Mouse (Mus musculus) kidney, embryonic 15.5 days (tissue): ENCODE measurements at regions not wholly inside any gene's neighbourhood (a gene's known extent, or its start where the extent isn't known, plus 50 kb on each side); places are given as distances from the start of the nearest gene placed in this dataset.

ENCODE experiments used
- ATAC-seq: fragments of 200-750 bp; cut with Nextera tagmentation; replicated peaks from 2 replicates; pipeline ENCODE4 v1.8.0; 2017; ENCODE audit warnings: moderate TSS enrichment; ENCODE audit not compliant: low FRiP score
- H3K27ac ChIP-seq: fragments of 300-500 bp; sonication (generic); 2 replicates; pipeline ENCODE4 v1.5.1; 2015; ENCODE audit warnings: mild to moderate bottlenecking, inconsistent platforms
- H3K27me3 ChIP-seq: fragments of 300-500 bp; sonication (generic); 2 replicates; pipeline ENCODE4 v1.6.1; 2015; ENCODE audit warnings: inconsistent platforms
- H3K36me3 ChIP-seq: fragments of 300-500 bp; sonication (generic); 2 replicates; pipeline ENCODE4 v1.6.1; 2015; ENCODE audit warnings: inconsistent platforms
- H3K4me1 ChIP-seq: fragments of 300-500 bp; sonication (generic); 2 replicates; pipeline ENCODE4 v1.6.1; 2015; ENCODE audit warnings: inconsistent platforms
- H3K4me2 ChIP-seq: fragments of 300-500 bp; sonication (generic); 2 replicates; pipeline ENCODE4 v1.6.1; 2015; ENCODE audit warnings: moderate library complexity, mild to moderate bottlenecking, inconsistent platforms
- H3K4me3 ChIP-seq: fragments of 300-500 bp; sonication (generic); replicated peaks from 2 replicates; pipeline ENCODE4 v1.5.1; 2015; ENCODE audit warnings: mild to moderate bottlenecking, inconsistent platforms
- H3K9ac ChIP-seq: fragments of 300-500 bp; sonication (generic); 2 replicates; pipeline ENCODE4 v1.6.1; 2015; ENCODE audit warnings: mild to moderate bottlenecking, inconsistent platforms
- H3K9me3 ChIP-seq: fragments of 300-500 bp; sonication (generic); replicated peaks from 2 replicates; pipeline ENCODE4 v1.6.1; 2016; ENCODE audit warnings: inconsistent platforms
- WGBS: fragments of 180-500 bp; shearing (Covaris S2); methylation state at CpG from one replicate; pipeline ENCODE4 v1.1.7; 2015; ENCODE audit warnings: mixed read lengths; 5-methylcytosine and 5-hydroxymethylcytosine counted together

DNA sequence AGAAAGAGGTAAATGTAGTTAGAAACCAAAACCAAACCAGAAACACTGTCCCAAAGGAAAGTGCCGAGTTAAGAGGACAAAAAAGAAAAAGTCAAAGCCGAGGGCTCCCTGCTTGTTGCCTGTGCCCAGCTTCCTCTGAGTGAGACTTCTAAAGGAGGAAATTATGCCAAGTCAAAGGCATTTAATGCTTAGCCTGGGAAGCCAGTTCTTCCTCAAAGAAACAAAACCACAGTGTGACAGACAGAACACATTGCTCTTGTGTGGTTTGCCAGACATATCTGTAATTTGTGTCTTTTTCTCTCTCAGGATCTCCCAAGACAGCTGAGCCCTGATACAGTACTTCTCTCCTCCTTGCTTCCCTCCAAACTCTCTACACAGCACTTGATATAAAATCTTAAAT, 69.6 kb upstream of the Ifngr1 start:
- Histone ChIP-seq H3K9me3 (no peaks in the 10 kb centered on the region), H3K9ac (no peak overlapping the region), H3K27me3 (no peaks in the 10 kb centered on the region), H3K4me2 (no peak overlapping the region), H3K4me1 (no peaks in the 10 kb centered on the region), H3K4me3 (no peak overlapping the region), H3K27ac (no peak overlapping the region), H3K36me3 (no peaks in the 10 kb centered on the region)
- no peak for ATAC-seq
- WGBS = 52% methylated on average over 2 of the region's 2 CpGs

DNA sequence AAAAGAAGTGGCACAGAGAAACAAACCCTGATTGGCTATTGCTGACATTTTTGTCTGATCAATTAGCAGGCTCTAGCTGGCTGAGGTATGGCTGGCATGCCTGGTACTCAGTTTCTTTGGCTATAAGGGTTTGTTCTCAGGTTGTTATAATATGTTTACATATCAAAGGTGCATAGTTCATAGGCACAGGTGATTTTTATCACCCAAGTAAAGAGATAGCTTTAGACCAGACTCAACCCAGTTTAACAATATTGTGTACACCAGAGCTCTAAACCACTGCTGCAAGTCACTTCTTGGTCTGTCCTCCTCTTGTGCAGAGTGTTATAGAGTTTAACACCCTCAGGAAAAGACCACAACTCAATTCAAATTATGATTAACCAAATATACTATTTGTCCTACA, 65.8 kb upstream of the Ifngr1 start:
- ATAC-seq = no peak
- Histone ChIP-seq H3K9ac (no peak overlapping the region), H3K4me2 (no peak overlapping the region), H3K4me3 (no peak overlapping the region), H3K27ac (no peak overlapping the region), H3K4me1 (no peaks in the 10 kb centered on the region), H3K36me3 (no peaks in the 10 kb centered on the region), H3K27me3 (no peaks in the 10 kb centered on the region), H3K9me3 (no peaks in the 10 kb centered on the region)

DNA sequence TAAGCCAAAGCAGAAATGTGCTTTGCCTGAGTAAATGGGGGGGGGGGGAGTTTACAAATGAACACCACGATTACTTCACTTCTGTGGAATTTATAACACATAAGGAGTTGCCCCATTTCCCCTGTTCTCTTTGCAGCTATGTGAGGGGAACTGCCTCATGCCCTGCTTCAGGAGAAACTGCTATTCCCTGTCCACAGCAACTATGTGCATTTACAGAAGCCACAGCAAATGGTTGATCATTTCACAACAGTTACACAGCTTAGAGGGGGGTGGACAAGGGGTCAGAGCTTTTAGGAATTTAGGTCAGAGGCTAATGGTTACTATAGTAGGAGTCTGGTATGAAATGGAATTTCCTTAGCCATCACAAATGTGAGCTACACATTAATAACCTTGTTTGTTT, 65.4 kb upstream of the Ifngr1 start:
- no peak for ATAC-seq
- Histone ChIP-seq H3K4me3 (no peak overlapping the region), H3K27ac (no peak overlapping the region), H3K36me3 (no peaks in the 10 kb centered on the region), H3K27me3 (no peaks in the 10 kb centered on the region), H3K9ac (no peak overlapping the region), H3K4me1 (no peaks in the 10 kb centered on the region), H3K4me2 (no peak overlapping the region), H3K9me3 (no peaks in the 10 kb centered on the region)
- WGBS = 22% methylated on average over 1 of the region's 1 CpGs

DNA sequence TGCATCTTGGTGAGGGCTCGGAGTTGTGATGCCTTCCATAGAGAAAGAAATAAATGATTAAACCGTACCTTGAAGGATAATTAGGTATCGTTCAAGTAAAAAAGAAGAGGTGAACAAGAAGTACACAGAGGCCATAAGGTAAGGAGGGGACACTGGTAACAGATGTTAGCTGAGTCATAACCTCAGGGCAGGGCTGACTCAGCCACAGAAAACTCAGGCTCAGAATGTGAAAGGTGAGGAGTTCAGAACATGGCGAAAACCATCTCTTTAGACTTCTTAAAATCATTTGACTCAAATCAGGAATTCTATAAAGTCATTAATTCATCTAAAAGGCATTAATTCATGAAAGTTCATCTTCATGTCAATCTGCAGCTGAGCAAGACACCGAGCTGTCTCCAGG, 62.1 kb upstream of the Ifngr1 start:
- 85% methylated on average over 5 of the region's 5 CpGs for WGBS

DNA sequence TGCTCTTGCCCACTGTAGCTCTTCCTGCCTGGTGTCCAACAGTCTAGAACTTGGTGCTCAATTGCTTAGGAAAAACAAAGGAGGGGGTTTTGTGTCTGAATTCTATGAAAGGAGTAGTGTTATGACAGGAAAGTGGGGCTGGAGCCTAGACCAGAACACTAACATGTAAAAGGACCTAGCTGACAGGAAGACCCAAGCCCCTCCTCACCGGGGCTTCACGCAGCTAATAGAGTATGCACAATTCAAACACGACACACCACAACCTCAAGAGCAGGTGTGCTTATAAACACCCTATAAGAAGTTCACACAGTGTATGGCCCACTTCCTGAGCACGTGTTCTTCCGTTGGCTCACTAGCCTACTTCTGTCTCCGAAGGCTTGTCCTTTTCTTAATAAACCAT, 61.7 kb upstream of the Ifngr1 start:
- ATAC-seq = no peak
- 95% methylated on average over 6 of the region's 6 CpGs for WGBS
- Histone ChIP-seq H3K9me3 (no peaks in the 10 kb centered on the region), H3K4me3 (no peak overlapping the region), H3K9ac (no peak overlapping the region), H3K27ac (no peak overlapping the region), H3K4me1 (no peaks in the 10 kb centered on the region), H3K27me3 (no peaks in the 10 kb centered on the region), H3K36me3 (no peaks in the 10 kb centered on the region), H3K4me2 (no peak overlapping the region)

More for the DNA sequence above, 62.1 kb upstream of the Ifngr1 start:
- Histone ChIP-seq H3K4me3 (no peak overlapping the region), H3K4me2 (no peak overlapping the region), H3K4me1 (no peaks in the 10 kb centered on the region), H3K9ac (no peak overlapping the region), H3K36me3 (no peaks in the 10 kb centered on the region), H3K27me3 (no peaks in the 10 kb centered on the region), H3K9me3 (no peaks in the 10 kb centered on the region), H3K27ac (no peak overlapping the region)
- no peak for ATAC-seq

DNA sequence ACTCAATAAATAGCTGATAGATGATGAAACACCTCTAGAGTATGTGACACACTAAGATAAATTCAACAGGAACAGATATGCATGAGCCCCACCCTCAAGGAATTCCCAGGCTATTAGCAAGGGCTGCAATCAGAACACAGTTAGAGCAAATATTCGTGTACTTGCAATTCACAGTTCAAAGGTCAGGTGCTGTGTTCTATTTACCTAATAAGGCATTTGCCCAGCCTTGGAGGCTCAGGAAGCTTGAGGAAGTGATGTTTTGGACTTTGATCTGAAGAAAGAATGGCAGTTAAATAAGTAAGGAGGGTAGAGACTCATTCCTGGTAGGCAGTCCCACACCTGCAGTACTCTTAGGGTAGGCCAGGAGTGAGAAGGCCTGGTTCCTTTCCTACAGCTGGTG, 60.3 kb upstream of the Ifngr1 start:
- H3K36me3 ChIP-seq = no peaks in the 10 kb centered on the region
- H3K9ac ChIP-seq = no peak overlapping the region
- WGBS = 32% methylated on average over 1 of the region's 1 CpGs
- no peaks in the 10 kb centered on the region for H3K4me1 ChIP-seq
- no peak overlapping the region for H3K27ac ChIP-seq
- no peak overlapping the region for H3K4me3 ChIP-seq
- H3K4me2 ChIP-seq = no peak overlapping the region
- ATAC-seq = no peak
- no peaks in the 10 kb centered on the region for H3K27me3 ChIP-seq
- H3K9me3 ChIP-seq = no peaks in the 10 kb centered on the region

DNA sequence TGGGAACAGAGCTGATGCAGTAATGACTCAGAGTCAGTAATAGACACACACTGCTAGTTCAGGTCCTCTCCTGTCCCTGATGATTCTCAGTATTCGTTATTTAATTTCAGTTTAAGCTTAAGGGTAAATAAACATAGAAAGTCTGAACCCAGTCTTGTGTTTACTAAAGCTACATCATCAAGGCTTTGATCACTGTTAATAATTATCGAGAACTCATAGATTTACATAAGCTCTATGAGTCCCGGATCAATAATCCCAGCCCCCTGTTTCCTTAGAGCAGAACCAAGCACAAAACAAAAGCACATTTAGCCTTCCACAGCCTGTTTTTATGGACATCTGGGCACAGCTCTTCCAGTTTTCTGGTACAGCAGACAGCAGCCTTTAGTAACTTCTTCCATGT, 59.0 kb upstream of the Ifngr1 start:
- Histone ChIP-seq H3K9ac (no peak overlapping the region), H3K36me3 (no peaks in the 10 kb centered on the region), H3K4me1 (no peaks in the 10 kb centered on the region), H3K4me2 (no peak overlapping the region), H3K4me3 (no peak overlapping the region), H3K9me3 (no peaks in the 10 kb centered on the region), H3K27ac (no peak overlapping the region), H3K27me3 (no peaks in the 10 kb centered on the region)
- no peak for ATAC-seq
- 83% methylated on average over 3 of the region's 3 CpGs for WGBS

DNA sequence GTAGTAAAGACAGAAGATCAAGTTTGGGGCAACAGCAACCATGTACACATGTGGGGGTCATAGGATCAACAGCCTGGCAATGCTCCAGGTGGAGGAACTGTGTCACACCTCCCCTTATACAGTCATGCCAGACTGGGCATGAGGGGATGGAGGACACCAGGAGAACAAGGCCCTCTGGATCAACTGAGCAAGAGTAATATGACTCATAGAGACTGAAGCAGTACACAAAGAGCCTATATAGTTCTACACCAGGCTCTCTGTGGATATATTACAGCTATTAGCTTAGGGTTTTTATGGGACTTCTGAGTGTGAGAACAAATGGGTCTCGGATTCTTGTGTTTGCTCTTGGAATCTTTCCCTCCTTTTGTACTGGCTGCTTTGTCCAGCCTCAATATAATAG, 57.9 kb upstream of the Ifngr1 start:
- Histone ChIP-seq H3K4me1 (no peaks in the 10 kb centered on the region), H3K4me3 (no peak overlapping the region), H3K27me3 (no peaks in the 10 kb centered on the region), H3K36me3 (no peaks in the 10 kb centered on the region), H3K9me3 (no peaks in the 10 kb centered on the region), H3K9ac (no peak overlapping the region), H3K27ac (no peak overlapping the region), H3K4me2 (no peak overlapping the region)
- WGBS = 54% methylated on average over 1 of the region's 1 CpGs
- no peak for ATAC-seq
